Mouse (Mus musculus): ENCODE measurements at regions not wholly inside any gene's neighbourhood (a gene's known extent, or its start where the extent isn't known, plus 50 kb on each side); places are given as distances from the start of the nearest gene placed in this dataset.

- Histone ChIP-seq H3K4me1 (ENCODE audit: control insufficient read depth, insufficient read depth, low read length) (no peaks in the 10 kb centered on the region), H3K27ac (ENCODE audit: insufficient read depth, low read depth, low read length) (no peak overlapping the region), H3K4me3 (ENCODE audit: insufficient read depth, low read depth, low read length) (no peak overlapping the region)
- TF ChIP-seq CTCF (IDR thresholded peaks at IDR 0.05; ENCODE audit: insufficient read depth, low read depth, low read length): no peak
- no peak for TF ChIP-seq POLR2A (IDR thresholded peaks at IDR 0.05; ENCODE audit: insufficient read depth, low read depth, low read length)
- WGBS: 89% methylated on average over 1 of the region's 1 CpGs
Measured at GRCm38 (mm10) chr3:136000592-136001160, 175.6 kb downstream of the Slc39a8 start.
